Mouse (Mus musculus) kidney, embryonic 16.5 days (tissue): ENCODE results near the gene Fgd5. TPM values are rescaled to one million over a fixed set of nuclear protein-coding genes. Genes with fewer than 3 reads are reported as not detected.

Experiments
- ATAC-seq: fragments of 200-750 bp; cut with Nextera tagmentation; 2 replicates; pipeline ENCODE4 v1.8.0; 2017; ENCODE audit warnings: moderate TSS enrichment; ENCODE audit not compliant: low FRiP score, low TSS enrichment
- H3K27ac ChIP-seq: fragments of 300-500 bp; sonication (generic); 2 replicates; pipeline ENCODE4 v1.5.1; 2014; ENCODE audit warnings: low read length
- H3K27me3 ChIP-seq: fragments of 300-500 bp; sonication (generic); 2 replicates; pipeline ENCODE4 v1.6.1; 2014; ENCODE audit warnings: low read length, control low read depth, mixed read lengths; ENCODE audit not compliant: insufficient read depth
- H3K36me3 ChIP-seq: fragments of 300-500 bp; sonication (generic); 2 replicates; pipeline ENCODE4 v1.6.1; 2014; ENCODE audit warnings: low read length, control low read depth, mixed read lengths; ENCODE audit not compliant: insufficient read depth
- H3K4me1 ChIP-seq: fragments of 300-500 bp; sonication (generic); 2 replicates; pipeline ENCODE4 v1.6.1; 2014; ENCODE audit warnings: low read length, control low read depth, mixed read lengths; ENCODE audit not compliant: insufficient read depth
- H3K4me2 ChIP-seq: fragments of 300-500 bp; sonication (generic); replicated peaks from 2 replicates; pipeline ENCODE4 v1.6.1; 2014; ENCODE audit warnings: low read depth, low read length
- H3K4me3 ChIP-seq: fragments of 300-500 bp; sonication (generic); 2 replicates; pipeline ENCODE4 v1.5.1; 2014; ENCODE audit warnings: mild to moderate bottlenecking, low read length
- H3K9ac ChIP-seq: fragments of 300-500 bp; sonication (generic); replicated peaks from 2 replicates; pipeline ENCODE4 v1.6.1; 2014; ENCODE audit warnings: low read length
- H3K9me3 ChIP-seq: fragments of 300-500 bp; sonication (generic); 2 replicates; pipeline ENCODE4 v1.6.1; 2016; ENCODE audit warnings: low read length, control low read depth
- WGBS: fragments of 180-500 bp; shearing (Covaris S2); extraction: QIAGEN DNeasy Blood & Tissue Kit; methylation state at CpG from one replicate; pipeline ENCODE4 v1.1.7; 2014; 5-methylcytosine and 5-hydroxymethylcytosine counted together
- polyA plus RNA-seq: library from polyadenylated mRNA; unstranded; fragments of >200 nt; fragmentation: Nextera tagmentation; extraction: Ambion mirVana; gene quantifications from 2 replicates; pipeline ENCODE4 v1.2.1, GENCODE M21; 2015

The Fgd5 gene
- polyA plus RNA-seq, 1 experiment from 2014 or later, result 22.9 TPM

DNA sequence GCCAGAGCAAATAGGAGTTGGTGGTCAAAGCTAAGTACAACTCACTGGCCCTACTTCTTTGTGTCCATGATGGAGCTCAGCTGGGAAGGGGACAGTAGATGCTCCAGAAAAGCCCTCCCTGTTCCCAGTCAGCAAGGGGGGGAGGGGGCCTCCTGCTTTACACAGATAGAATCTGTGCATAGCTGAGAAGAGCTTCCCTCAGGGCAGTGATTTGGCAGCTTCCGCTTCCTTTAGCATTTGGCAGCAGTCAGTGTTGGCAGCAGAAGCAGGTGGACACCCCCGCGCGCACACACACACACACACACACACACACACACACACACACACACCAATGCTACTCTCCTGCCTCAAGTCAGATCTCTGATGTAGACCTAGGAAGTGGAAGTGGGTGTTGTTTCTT, 63.4 kb downstream of the Fgd5 start:
- H3K27ac ChIP-seq, result peak overlapping the region; percentile 32; the same call in 1 of the 2 replicates
- ATAC-seq, result no peak
- WGBS, result 71% methylated on average over 4 of the region's 4 CpGs

DNA sequence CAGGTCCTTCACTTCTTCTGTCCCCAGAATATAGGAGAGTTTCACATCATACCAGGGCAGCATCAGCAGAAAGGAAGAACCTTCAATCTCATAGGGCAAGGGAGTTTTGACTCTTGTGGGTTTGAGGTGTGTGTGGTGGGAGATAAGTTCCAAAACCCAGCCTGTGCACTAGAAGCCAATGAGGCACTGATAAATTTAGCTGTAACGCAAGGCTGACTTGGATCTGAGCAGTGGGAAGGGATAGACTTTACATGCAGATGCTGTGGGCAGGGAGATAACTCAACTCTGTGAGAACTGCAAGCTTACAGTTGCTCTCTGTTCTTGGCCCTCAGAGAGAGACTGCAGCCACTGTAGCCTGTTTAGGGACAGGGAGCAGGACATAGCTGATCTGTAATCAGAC, 64.2 kb downstream of the Fgd5 start:
- no peaks in the 10 kb centered on the region for H3K36me3 ChIP-seq
- WGBS, result 71% methylated on average over 1 of the region's 1 CpGs
- H3K9me3 ChIP-seq, result no peaks in the 10 kb centered on the region
- H3K27me3 ChIP-seq, result no peaks in the 10 kb centered on the region
- H3K27ac ChIP-seq, result no peak overlapping the region
- ATAC-seq, result no peak
- no peak overlapping the region for H3K4me3 ChIP-seq
- H3K9ac ChIP-seq, result no peak overlapping the region
- peaks cover 3% of the 10 kb centered on the region for H3K4me1 ChIP-seq
- no peak overlapping the region for H3K4me2 ChIP-seq

More for the DNA sequence above, 63.4 kb downstream of the Fgd5 start:
- no peak overlapping the region for H3K4me3 ChIP-seq
- H3K36me3 ChIP-seq, result no peaks in the 10 kb centered on the region
- H3K4me2 ChIP-seq, result no peak overlapping the region
- H3K9ac ChIP-seq, result no peak overlapping the region
- no peaks in the 10 kb centered on the region for H3K27me3 ChIP-seq
- peaks cover 3% of the 10 kb centered on the region for H3K4me1 ChIP-seq
- H3K9me3 ChIP-seq, result no peaks in the 10 kb centered on the region

DNA sequence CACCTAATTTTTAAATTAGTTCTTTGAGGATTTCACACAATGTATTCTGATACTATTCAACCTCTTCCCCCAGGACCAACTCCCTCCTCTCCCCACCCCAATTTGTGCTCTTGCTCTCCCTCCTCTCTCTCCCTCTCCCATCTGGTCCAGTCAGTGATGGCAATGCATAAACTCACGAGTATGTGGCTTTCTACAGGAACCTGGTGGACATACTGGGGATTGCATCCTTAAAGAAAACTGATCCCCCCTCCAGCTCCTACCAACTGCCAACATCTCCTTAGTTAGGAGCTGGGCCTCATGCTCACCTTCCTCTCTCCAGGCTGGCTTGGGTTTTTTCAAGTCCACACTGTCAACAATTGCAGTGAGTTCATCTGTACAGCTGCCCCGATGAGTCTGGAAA, 79.1 kb downstream of the Fgd5 start:
- no peak for ATAC-seq
- 0 out of 2 replicates have a peak, but pooled peaks cover 2% of the 10 kb centered on the region for H3K36me3 ChIP-seq
- WGBS, result 51% methylated on average over 2 of the region's 2 CpGs
- no peaks in the 10 kb centered on the region for H3K27me3 ChIP-seq
- H3K27ac ChIP-seq, result no peak overlapping the region
- no peak overlapping the region for H3K9ac ChIP-seq
- H3K4me1 ChIP-seq, result no peaks in the 10 kb centered on the region
- H3K9me3 ChIP-seq, result no peaks in the 10 kb centered on the region
- no peak overlapping the region for H3K4me2 ChIP-seq
- no peak overlapping the region for H3K4me3 ChIP-seq

DNA sequence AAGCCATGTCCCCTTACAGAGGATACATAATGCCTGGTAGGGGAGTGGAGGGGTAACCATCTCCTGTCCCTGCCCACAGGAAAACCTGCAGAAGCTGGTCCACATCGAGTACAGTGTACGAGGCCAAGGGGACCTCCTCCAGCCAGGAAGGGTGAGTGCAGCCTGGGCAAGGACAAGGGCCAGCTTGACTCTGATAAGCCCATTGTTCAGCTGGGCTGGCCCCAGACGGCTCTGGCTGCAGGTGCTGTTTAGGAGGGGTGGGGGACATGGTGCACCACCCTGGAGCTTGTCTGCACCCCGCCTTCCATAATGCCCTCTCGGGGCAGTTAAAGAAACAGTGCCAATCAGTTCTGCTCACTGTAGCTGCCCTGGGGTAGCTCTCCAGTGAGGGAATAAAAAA, 83.0 kb downstream of the Fgd5 start:
- H3K4me3 ChIP-seq, result no peak overlapping the region
- H3K9me3 ChIP-seq, result no peaks in the 10 kb centered on the region
- H3K9ac ChIP-seq, result no peak overlapping the region
- no peaks in the 10 kb centered on the region for H3K4me1 ChIP-seq
- WGBS, result 59% methylated on average over 5 of the region's 5 CpGs
- 0 out of 2 replicates have a peak, but pooled peaks cover 2% of the 10 kb centered on the region for H3K36me3 ChIP-seq
- no peak overlapping the region for H3K4me2 ChIP-seq
- no peaks in the 10 kb centered on the region for H3K27me3 ChIP-seq
- H3K27ac ChIP-seq, result no peak overlapping the region
- no peak for ATAC-seq

DNA sequence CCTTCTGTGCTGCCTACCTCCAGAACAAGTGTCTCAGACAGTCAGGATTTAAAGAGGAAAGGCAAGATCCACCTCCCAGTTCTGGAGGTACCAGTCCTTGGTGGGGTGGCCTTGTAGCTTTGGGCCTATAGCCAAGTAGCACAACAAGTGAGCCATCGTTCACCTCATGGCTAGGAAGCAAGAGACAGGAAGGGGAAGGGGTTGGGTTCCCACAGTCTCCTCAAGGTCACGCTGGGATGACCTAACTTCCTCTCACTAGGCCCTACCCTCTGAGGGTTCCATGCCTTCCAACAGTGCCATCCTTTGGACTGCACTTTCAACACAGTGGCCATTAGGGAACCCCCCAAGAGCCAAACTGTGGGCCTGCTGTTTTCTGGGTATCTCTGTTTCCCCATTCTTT, 84.8 kb downstream of the Fgd5 start:
- WGBS, result 72% methylated on average over 2 of the region's 2 CpGs

DNA sequence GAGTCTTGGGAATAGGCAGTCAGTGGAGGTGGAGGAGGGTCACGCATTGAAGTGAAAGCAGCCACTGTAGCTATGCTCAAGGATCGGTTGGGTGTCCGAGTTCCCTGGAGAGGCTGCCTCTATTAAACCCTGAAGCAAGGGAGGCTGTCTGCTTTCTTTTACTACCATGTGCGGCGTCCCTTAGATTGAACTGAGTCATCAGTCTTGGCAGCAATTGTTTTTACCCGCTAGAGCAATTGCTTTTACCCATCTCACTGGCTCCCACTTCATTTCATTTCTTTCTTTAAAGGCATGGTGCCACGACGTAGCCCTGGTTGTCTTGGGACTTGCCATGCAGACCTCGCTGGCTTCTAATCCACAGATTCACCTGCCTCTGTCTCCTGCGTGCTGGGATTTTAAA, 85.4 kb downstream of the Fgd5 start:
- Histone ChIP-seq H3K4me3 (no peak overlapping the region), H3K9ac (no peak overlapping the region), H3K4me1 (no peaks in the 10 kb centered on the region), H3K27me3 (no peaks in the 10 kb centered on the region), H3K27ac (no peak overlapping the region), H3K9me3 (no peaks in the 10 kb centered on the region), H3K36me3 (no peaks in the 10 kb centered on the region), H3K4me2 (no peak overlapping the region)
- 88% methylated on average over 10 of the region's 10 CpGs for WGBS
- no peak for ATAC-seq

More for the DNA sequence above, 84.8 kb downstream of the Fgd5 start:
- Histone ChIP-seq H3K9ac (no peak overlapping the region), H3K9me3 (no peaks in the 10 kb centered on the region), H3K27ac (no peak overlapping the region), H3K27me3 (no peaks in the 10 kb centered on the region), H3K4me1 (no peaks in the 10 kb centered on the region), H3K4me2 (no peak overlapping the region), H3K4me3 (no peak overlapping the region), H3K36me3 (no peaks in the 10 kb centered on the region)
- no peak for ATAC-seq

DNA sequence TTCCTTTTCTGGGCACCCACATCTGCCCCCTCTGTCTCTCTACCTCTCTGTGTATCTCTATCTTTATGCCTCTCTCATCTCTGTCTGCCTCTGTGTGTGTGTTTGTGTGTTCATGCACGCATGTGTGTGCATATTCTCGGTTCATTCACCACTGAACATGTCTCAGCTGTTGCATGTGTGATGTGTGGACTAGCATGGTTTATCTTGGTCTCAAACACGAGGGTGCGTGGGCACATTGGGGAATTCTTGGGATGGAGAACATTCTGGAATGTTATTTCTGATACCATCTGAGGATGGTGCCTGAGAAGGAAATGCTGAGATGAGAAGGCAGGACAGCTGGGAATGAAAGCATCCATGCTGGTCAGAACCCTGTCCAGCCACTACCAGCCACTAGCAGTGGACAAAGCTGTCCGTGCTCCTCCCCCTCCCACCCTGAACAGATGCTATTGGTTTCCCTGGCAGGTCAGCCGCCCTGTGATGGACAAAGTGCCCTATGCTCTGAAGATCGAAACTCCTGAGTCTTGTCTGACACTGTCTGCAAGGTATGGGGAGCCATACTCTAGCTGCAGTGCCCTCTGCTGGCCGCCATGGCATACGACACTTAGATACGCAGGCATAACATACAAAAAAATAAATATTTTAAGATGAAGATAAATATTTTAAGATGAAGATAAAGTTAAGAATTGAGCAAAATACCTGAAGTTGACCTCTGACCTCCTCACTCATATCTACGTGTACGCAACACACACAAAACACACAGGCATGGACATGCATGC, 87.2 kb downstream of the Fgd5 start:
- Histone ChIP-seq H3K36me3 (no peaks in the 10 kb centered on the region), H3K4me3 (no peak overlapping the region), H3K9me3 (no peaks in the 10 kb centered on the region), H3K9ac (no peak overlapping the region), H3K27ac (no peak overlapping the region), H3K4me2 (no peak overlapping the region), H3K4me1 (no peaks in the 10 kb centered on the region), H3K27me3 (no peaks in the 10 kb centered on the region)
- WGBS, result 54% methylated on average over 12 of the region's 12 CpGs
- ATAC-seq, result no peak

DNA sequence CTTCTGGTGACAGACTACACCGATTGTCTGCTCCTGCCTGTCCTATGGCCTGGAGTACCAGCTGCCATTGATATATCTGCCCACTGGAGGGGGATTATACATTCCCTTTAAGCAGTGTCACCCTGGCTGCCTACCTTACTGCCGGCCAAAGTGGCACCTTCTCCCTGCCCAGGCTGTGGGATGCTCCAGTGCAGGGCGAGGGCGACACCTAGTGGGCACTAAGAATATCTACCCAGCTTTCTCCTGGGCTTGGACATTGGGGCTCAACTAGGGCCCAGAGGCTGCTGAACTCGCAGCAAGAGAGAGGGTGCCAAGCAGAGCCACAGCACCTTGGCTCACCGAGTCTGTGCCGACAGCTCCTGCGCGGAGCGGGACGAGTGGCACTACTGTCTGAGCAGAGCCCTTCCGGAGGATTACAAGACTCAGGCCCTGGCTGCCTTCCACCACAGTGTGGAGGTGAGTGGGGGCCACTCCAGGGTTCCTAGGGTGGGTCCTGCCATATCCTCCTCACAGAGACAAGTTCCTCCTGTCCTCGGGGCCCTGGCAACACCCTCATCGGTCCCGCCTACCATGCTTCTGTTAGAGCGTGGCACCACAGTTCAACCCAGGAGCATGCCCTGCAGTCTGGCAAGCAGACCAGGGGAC, 88.6 kb downstream of the Fgd5 start:
- H3K36me3 ChIP-seq, result no peaks in the 10 kb centered on the region
- no peak overlapping the region for H3K9ac ChIP-seq
- H3K9me3 ChIP-seq, result no peaks in the 10 kb centered on the region
- H3K27ac ChIP-seq, result no peak overlapping the region
- WGBS, result 39% methylated on average over 16 of the region's 16 CpGs
- H3K4me1 ChIP-seq, result no peaks in the 10 kb centered on the region
- no peak overlapping the region for H3K4me3 ChIP-seq
- no peaks in the 10 kb centered on the region for H3K27me3 ChIP-seq
- no peak overlapping the region for H3K4me2 ChIP-seq
- ATAC-seq, result peak; percentile 78

DNA sequence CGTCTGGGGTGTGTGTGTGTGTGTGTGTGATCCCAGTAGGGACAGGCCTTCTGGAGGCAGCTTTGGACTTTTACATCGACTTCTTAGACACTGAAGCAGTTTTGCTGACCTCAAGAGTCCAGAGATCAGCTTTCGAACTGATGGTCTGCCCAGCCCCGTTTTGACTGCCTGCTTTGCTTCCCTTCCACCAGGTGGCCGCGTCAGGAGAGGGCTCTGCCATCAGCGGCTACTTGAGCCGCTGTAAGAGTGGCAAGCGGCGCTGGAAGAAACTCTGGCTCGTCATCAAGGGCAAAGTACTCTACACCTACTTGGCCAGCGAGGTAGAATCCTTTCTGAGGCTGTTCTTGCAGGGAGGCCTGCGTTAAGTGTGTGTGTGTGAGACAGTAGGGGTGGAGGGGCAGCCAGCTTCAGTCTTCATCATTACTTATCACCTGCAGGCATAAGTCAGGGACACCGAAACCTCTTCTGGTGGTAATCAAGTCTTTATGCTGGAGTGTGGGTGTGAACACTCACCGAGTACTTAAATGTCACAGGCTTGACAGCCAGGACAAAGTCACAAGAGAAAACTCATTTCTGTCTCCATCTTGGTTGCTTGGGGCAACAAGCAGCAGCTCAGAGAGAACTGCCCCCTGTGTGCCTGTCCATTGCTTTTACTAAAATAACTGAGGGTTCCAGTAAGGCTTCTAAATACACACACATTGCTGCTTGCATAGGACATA, 92.6 kb downstream of the Fgd5 start:
- H3K9ac ChIP-seq, result no peak overlapping the region
- no peak overlapping the region for H3K27ac ChIP-seq
- ATAC-seq, result no peak
- 43% methylated on average over 15 of the region's 15 CpGs for WGBS
- H3K36me3 ChIP-seq, result no peaks in the 10 kb centered on the region
- no peak overlapping the region for H3K4me3 ChIP-seq
- no peaks in the 10 kb centered on the region for H3K9me3 ChIP-seq
- H3K4me2 ChIP-seq, result no peak overlapping the region
- H3K27me3 ChIP-seq, result no peaks in the 10 kb centered on the region
- H3K4me1 ChIP-seq, result no peaks in the 10 kb centered on the region

DNA sequence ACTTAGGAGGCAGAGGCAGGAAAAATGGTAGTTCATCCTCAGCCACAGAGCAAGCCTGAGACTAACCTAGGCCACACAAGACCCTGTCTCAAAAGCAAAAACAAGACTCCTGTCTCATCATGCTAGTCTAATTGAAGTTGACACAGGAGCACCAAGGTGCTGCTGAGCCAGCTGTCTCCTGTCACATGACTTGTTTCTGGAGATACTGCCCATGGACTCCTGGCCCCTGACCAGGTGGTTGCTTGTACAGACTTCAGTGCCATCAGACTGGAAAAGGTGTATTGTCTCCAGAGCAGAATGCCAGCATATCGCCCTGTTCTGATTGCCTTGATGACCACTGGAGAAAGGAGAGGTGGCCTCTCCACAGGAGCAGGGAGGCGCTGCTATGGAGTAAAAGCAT, 102.1 kb downstream of the Fgd5 start:
- H3K27me3 ChIP-seq, result no peaks in the 10 kb centered on the region
- H3K27ac ChIP-seq, result no peak overlapping the region
- WGBS, result 94% methylated on average over 2 of the region's 2 CpGs
- no peaks in the 10 kb centered on the region for H3K36me3 ChIP-seq
- no peak overlapping the region for H3K4me2 ChIP-seq
- H3K4me1 ChIP-seq, result no peaks in the 10 kb centered on the region
- H3K9ac ChIP-seq, result no peak overlapping the region
- no peak for ATAC-seq
- no peaks in the 10 kb centered on the region for H3K9me3 ChIP-seq
- H3K4me3 ChIP-seq, result no peak overlapping the region
